Mouse (Mus musculus) kidney, postnatal 10 days (tissue): Measurements from ENCODE around the gene Maff.

Source experiments
- DNase-seq: peaks from one replicate; pipeline ENCODE4 v3.0.0; 2021; ENCODE audit warnings: mixed read lengths

Maff gene

GRCm38 (mm10) chr15:79399231-79400052, 53.0 kb downstream of the Maff start:
- DNase-seq: no peak

- DNase-seq: no peak
These were observed 53.9 kb downstream of the Maff start for GRCm38 (mm10) chr15:79400134-79400974.

- DNase-seq: no peak
These were observed 54.5 kb downstream of the Maff start for GRCm38 (mm10) chr15:79400975-79401365.

- DNase-seq: no peak
These were observed 55.8 kb downstream of the Maff start for GRCm38 (mm10) chr15:79402176-79402575.

- peak; percentile 92 for DNase-seq
These were observed 56.7 kb downstream of the Maff start, which contains the start of gene Tmem184b for GRCm38 (mm10) chr15:79402836-79403762. TSS of gene Tmem184b (minus strand) at chr15:79403569.

DNA sequence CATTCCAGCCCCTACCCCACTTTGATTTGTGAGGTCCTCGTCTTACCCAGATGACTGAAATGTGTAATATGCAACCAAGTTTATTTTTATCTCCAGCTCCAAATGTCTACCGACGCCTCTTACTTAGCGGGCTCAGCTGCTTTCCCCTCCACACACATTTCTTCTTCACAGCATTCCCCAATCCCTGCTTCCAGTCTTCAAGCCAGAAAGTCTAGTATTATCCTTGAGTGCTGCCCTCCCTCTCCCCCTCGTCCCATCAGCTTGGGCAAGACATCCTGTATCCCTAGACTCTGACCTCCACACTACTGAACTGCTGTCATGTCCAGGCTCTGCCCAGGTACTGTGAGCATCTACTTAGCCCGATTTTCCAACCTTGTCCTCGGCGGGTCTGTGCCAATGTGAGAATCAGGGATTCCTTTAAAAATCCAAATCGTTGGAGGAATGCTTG, 57.4 kb downstream of the Maff start:
- DNase-seq: no peak

DNA sequence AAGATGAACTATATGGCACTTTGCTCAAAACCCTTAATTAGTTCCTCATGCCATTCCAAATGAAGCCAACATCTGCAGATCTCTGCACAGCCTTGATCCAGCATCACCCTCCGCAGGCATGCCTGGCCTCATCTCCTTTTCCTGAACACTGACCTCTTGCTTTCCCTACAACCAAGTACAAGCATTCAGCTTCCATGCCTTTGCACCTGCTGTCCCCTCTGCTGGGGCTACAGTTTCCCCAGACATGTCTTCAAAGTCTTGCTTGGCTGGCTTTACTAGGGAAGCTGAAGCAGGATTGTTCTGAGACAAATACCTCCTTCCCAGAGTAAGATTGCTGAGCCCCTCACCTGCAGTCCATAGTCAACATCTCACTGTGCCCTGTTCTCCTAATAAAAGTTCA, 57.9 kb downstream of the Maff start:
- no peak for DNase-seq

DNA sequence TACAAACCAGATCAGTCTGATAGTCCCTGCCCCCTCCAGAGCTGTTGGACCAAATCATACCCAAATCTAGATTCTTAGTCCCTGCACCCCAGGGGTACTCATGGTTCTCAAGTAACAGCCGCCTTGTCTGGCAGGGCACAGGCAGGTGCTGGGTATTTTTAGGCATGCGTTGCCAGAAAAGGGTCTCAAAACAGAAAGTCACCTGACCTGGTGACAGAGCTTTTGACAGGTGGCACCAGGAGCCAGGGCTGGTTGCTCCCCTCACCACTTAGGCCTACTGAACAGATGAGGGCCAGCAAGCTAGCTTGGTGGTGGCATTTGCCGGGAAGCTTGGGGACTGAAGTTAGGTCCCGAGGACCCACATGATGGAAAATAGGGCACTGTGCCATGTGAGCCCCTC, 60.1 kb downstream of the Maff start:
- DNase-seq: no peak
